1 mouse cellular context compared by ENCODE assay signal in genomic region chr3:95857050-95857449, GRCm38 (mm10). TPM values are rescaled to one million over a fixed set of nuclear protein-coding genes. Genes with fewer than 3 reads are reported as not detected.
"Had no signal": no experiment of that assay in that cellular context is flagged by ENCODE, and none has a peak within 500 bp of the region (broad histone marks: within the 10 kb centered on the region; RNA-seq: fewer than 3 reads in every experiment).

No protein-coding gene starts in this region.

RNA-seq across cellular contexts. Expression of gene BC028528, which starts 34.8 kb away (rescaled TPM):
- polyA plus RNA-seq: erythroblast, embryonic 14.5 days had no signal
